Mouse (Mus musculus): ENCODE measurements around the gene Col4a3bp.

GRCm38 (mm10) chr13:96672276-96672675 lies 129.9 kb downstream of the Col4a3bp start:
- TF ChIP-seq POLR2A (IDR thresholded peaks at IDR 0.05; ENCODE audit: borderline replicate concordance, control insufficient read depth, low read depth, low read length) (no peak), CTCF (IDR thresholded peaks at IDR 0.05; ENCODE audit: control insufficient read depth, insufficient read depth, low read length) (no peak)

Data from bone marrow, adult 2 months (tissue).